In genomic region chr15:103061131-103061825, GRCm38 (mm10) we compare ENCODE assay signal across 9 mouse cellular contexts. TPM values are rescaled to one million over a fixed set of nuclear protein-coding genes. Genes with fewer than 3 reads are reported as not detected.
DNase-seq lines count a peak whose midpoint lies in the region; ATAC-seq and TF ChIP-seq lines count a peak whose summit lies in the region.
"Had no signal": no experiment of that assay in that cellular context is flagged by ENCODE, and none has a peak within 500 bp of the region (broad histone marks: within the 10 kb centered on the region; RNA-seq: fewer than 3 reads in every experiment).

No protein-coding gene starts in this region.

- TF ChIP-seq EP300 in liver, postnatal 0 days (IDR thresholded peaks at IDR 0.05; ENCODE audit: low read depth) = no peak

- H3K4me3 ChIP-seq in heart, embryonic 11.5 days (ENCODE audit: low read depth, low read length) = no peak overlapping the region; the same call in 1 of the 2 replicates
- H3K4me3 ChIP-seq in intestine, embryonic 16.5 days (ENCODE audit: low read length) = peak overlapping the region; percentile 25
- H3K4me3 ChIP-seq in liver, postnatal 0 days (ENCODE audit: low read depth, low read length) = no peak overlapping the region
- H3K4me3 ChIP-seq: embryonic facial prominence, embryonic 12.5 days had no signal

- H3K9ac ChIP-seq in heart, embryonic 11.5 days (ENCODE audit: low read depth, low read length) = no peak overlapping the region
- peak overlapping the region; percentile 71 for H3K9ac ChIP-seq in intestine, embryonic 16.5 days (ENCODE audit: low read depth, low read length)
- no peak overlapping the region for H3K9ac ChIP-seq in liver, postnatal 0 days (replicated peaks)
- H3K9ac ChIP-seq: embryonic facial prominence, embryonic 12.5 days had no signal

- peak overlapping the region; percentile 9 for H3K4me2 ChIP-seq in heart, embryonic 11.5 days
- peak overlapping the region; percentile 48 for H3K4me2 ChIP-seq in intestine, embryonic 16.5 days (ENCODE audit: low read depth, low read length)
- H3K4me2 ChIP-seq in liver, postnatal 0 days (ENCODE audit: low read depth, low read length) = peak overlapping the region; percentile 15; the same call in 1 of the 2 replicates
- H3K4me2 ChIP-seq: embryonic facial prominence, embryonic 12.5 days had no signal

- WGBS in heart, embryonic 11.5 days (ENCODE audit: insufficient replicate concordance) = 1% methylated on average over 30 of the region's 30 CpGs
- WGBS in intestine, embryonic 16.5 days = 2% methylated on average over 30 of the region's 30 CpGs
- WGBS in liver, postnatal 0 days (ENCODE audit: insufficient replicate concordance) = 3% methylated on average over 30 of the region's 30 CpGs

- peaks cover 91% of the 10 kb centered on the region for H3K27me3 ChIP-seq in heart, embryonic 11.5 days (ENCODE audit: control insufficient read depth, insufficient read depth, low read length)
- H3K27me3 ChIP-seq in intestine, embryonic 16.5 days (replicated peaks; ENCODE audit: control insufficient read depth, insufficient read depth, low read length) = peaks cover 20% of the 10 kb centered on the region
- peaks cover 90% of the 10 kb centered on the region for H3K27me3 ChIP-seq in liver, postnatal 0 days (ENCODE audit: insufficient read depth, low read length)

- TF ChIP-seq CTCF in liver, postnatal 0 days (IDR thresholded peaks at IDR 0.05; ENCODE audit: low read depth) = no peak

- no peak for DNase-seq in heart, adult 9 months (ENCODE audit: low spot score in 2 of 2)
- peak; percentile 56 to 76 for DNase-seq in adrenal gland, postnatal 36 days
- no peak for DNase-seq in liver, postnatal 0 days
- no peak for DNase-seq in thymus, postnatal 14 days

- no peaks in the 10 kb centered on the region for H3K9me3 ChIP-seq in heart, embryonic 11.5 days (replicated peaks; ENCODE audit: control insufficient read depth, low read length)
- no peaks in the 10 kb centered on the region for H3K9me3 ChIP-seq in intestine, embryonic 16.5 days (ENCODE audit: control insufficient read depth, low read length)
- H3K9me3 ChIP-seq in liver, postnatal 0 days (ENCODE audit: low read length) = no peaks in the 10 kb centered on the region
- H3K9me3 ChIP-seq: embryonic facial prominence, embryonic 12.5 days had no signal

- ATAC-seq in heart, embryonic 11.5 days (replicated peaks; ENCODE audit: insufficient number of reproducible peaks, low FRiP score, low TSS enrichment) = no peak
- peak; percentile 54 for ATAC-seq in intestine, embryonic 16.5 days
- no peak for ATAC-seq in liver, postnatal 0 days
- no peak for ATAC-seq in erythroid progenitor cell, adult 5-6 weeks (replicated peaks; ENCODE audit: low FRiP score, poor library complexity, severe bottlenecking)
- ATAC-seq in granulocyte monocyte progenitor cell, adult 5-6 weeks (replicated peaks; ENCODE audit: poor library complexity, severe bottlenecking) = no peak

- no peaks in the 10 kb centered on the region; the same call in 1 of the 2 replicates for H3K4me1 ChIP-seq in heart, embryonic 11.5 days (ENCODE audit: control insufficient read depth, insufficient read depth, low read length)
- H3K4me1 ChIP-seq in intestine, embryonic 16.5 days (ENCODE audit: control insufficient read depth, insufficient read depth, low read length) = peaks cover 21% of the 10 kb centered on the region
- H3K4me1 ChIP-seq in liver, postnatal 0 days (ENCODE audit: insufficient read depth) = no peaks in the 10 kb centered on the region; the same call in 1 of the 2 replicates
- H3K4me1 ChIP-seq: embryonic facial prominence, embryonic 12.5 days had no signal

- no peak overlapping the region for H3K27ac ChIP-seq in heart, embryonic 11.5 days (ENCODE audit: low read depth, low read length)
- H3K27ac ChIP-seq in intestine, embryonic 16.5 days (ENCODE audit: low read length) = peak overlapping the region; percentile 94
- H3K27ac ChIP-seq in liver, postnatal 0 days (ENCODE audit: low read depth) = no peak overlapping the region
- H3K27ac ChIP-seq: embryonic facial prominence, embryonic 12.5 days had no signal

- no peaks in the 10 kb centered on the region for H3K36me3 ChIP-seq in heart, embryonic 11.5 days (ENCODE audit: control insufficient read depth, insufficient read depth, low read length)
- H3K36me3 ChIP-seq in intestine, embryonic 16.5 days (ENCODE audit: control insufficient read depth, insufficient read depth, low read length) = no peaks in the 10 kb centered on the region
- H3K36me3 ChIP-seq in liver, postnatal 0 days (replicated peaks; ENCODE audit: insufficient read depth, low read length) = no peaks in the 10 kb centered on the region
- H3K36me3 ChIP-seq: embryonic facial prominence, embryonic 12.5 days had no signal

RNA-seq across cellular contexts. Expression of gene Hoxc4, which starts 42.5 kb away (rescaled TPM):
- polyA plus RNA-seq in heart, embryonic 11.5 days (2014; fragmentation: Nextera tagmentation; extraction: Ambion mirVana) = 1.2 and 2.0 TPM in 2 replicates
- 1 to 10 TPM; 5.9 to 6.6 TPM for total RNA-seq in adrenal gland, postnatal 36 days (2021)
- 8.8 and 9.7 TPM in 2 replicates for polyA plus RNA-seq in intestine, embryonic 16.5 days (2015; fragmentation: Nextera tagmentation; extraction: Ambion mirVana)
- 0.07 and 0.11 TPM in 2 replicates for polyA plus RNA-seq in liver, postnatal 0 days (2015; fragmentation: Nextera tagmentation; extraction: Ambion mirVana)
- total RNA-seq in erythroid progenitor cell, adult 5-6 weeks (2015; ENCODE audit: low replicate concordance) = not detected in 2 replicates
- total RNA-seq in erythroid progenitor cell, adult 5-6 weeks (2017; ENCODE audit: low replicate concordance) = not detected in 2 replicates
- not detected in 2 replicates for total RNA-seq in granulocyte monocyte progenitor cell, adult 5-6 weeks (2014; fragmentation: Nextera tagmentation)
- total RNA-seq in granulocyte monocyte progenitor cell, adult 5-6 weeks (2017) = not detected in 2 replicates

Comparison
In these comparisons a context has a peak if more than half of its experiments do, and no peak if none do; other contexts are left out.
1. DNase-seq: peak in adrenal gland, postnatal 36 days (2 of 2); none in heart, adult 9 months (0 of 2), liver, postnatal 0 days (single experiment) and thymus, postnatal 14 days (single experiment).
2. RNA of gene Hoxc4, which starts 42.5 kb away (total RNA-seq): 5.9 to 6.6 TPM in adrenal gland, postnatal 36 days; not detected in erythroid progenitor cell, adult 5-6 weeks and not detected in granulocyte monocyte progenitor cell, adult 5-6 weeks; every median in the first group is over 4 times any median in the second.
3. Peak in every context shown above with its lines, with median percentiles within 50 percentile points of each other: H3K4me2 ChIP-seq.